Mouse (Mus musculus): ENCODE measurements around the gene Irak3.

GRCm38 (mm10) chr10:120193255-120193654, 8.7 kb downstream of the Irak3 start:
- TF ChIP-seq CTCF (conservative IDR thresholded peaks at IDR 0.05; ENCODE audit: low read length) = no peak
- TF ChIP-seq POU5F1 (IDR thresholded peaks at IDR 0.05; ENCODE audit: borderline replicate concordance, low read length) = no peak
- no peak for TF ChIP-seq NANOG (IDR thresholded peaks at IDR 0.05; ENCODE audit: borderline replicate concordance, low read length)
